Mouse (Mus musculus) thymus, postnatal 0 days (tissue): Measurements from ENCODE around the gene Usp8. TPM values are rescaled to one million over a fixed set of nuclear protein-coding genes. Genes with fewer than 3 reads are reported as not detected.

Experiments used
- polyA plus RNA-seq: library from polyadenylated mRNA; unstranded; fragments of >200 nt; fragmentation: Nextera tagmentation; extraction: Ambion mirVana; gene quantifications from 2 replicates; pipeline ENCODE4 v1.2.1, GENCODE M21; 2015

The Usp8 gene
- polyA plus RNA-seq, 1 experiment from 2014 or later = 23.0 TPM

Other genes with a start within 250 kb of the Usp8 start
- 8.5 and 9.0 TPM in 2 replicates for gene Atp8b4, start 206.7 kb upstream of the Usp8 start, polyA plus RNA-seq
- gene Slc27a2, start 154.9 kb upstream of the Usp8 start, polyA plus RNA-seq = 2.7 and 2.8 TPM in 2 replicates
- gene Hdc, start 88.0 kb upstream of the Usp8 start, polyA plus RNA-seq = 13.0 and 13.3 TPM in 2 replicates
- gene Gabpb1, start 31.0 kb upstream of the Usp8 start, polyA plus RNA-seq = 66.1 and 66.7 TPM in 2 replicates
- gene Usp50, start 76.1 kb downstream of the Usp8 start, polyA plus RNA-seq = 2.9 and 3.6 TPM in 2 replicates
- 43.8 and 57.5 TPM in 2 replicates for gene Trpm7, start 168.9 kb downstream of the Usp8 start, polyA plus RNA-seq
- gene Sppl2a, start 225.9 kb downstream of the Usp8 start, polyA plus RNA-seq = 86.8 and 89.5 TPM in 2 replicates